Mouse (Mus musculus) brain, embryonic 14.5 days (tissue): ENCODE results near the gene Pbx2.

Experiments
- CTCF ChIP-seq: fragments of 200-500 bp; IDR thresholded peaks from 2 replicates; pipeline ENCODE4 v1.5.1; 2012; ENCODE audit warnings: inconsistent platforms, mild to moderate bottlenecking, moderate library complexity, borderline replicate concordance; ENCODE audit not compliant: insufficient read depth, insufficient read length; ENCODE audit errors: extremely low read depth
- POLR2A ChIP-seq: fragments of 200-500 bp; IDR thresholded peaks from 2 replicates; pipeline ENCODE4 v1.6.1; 2012; ENCODE audit warnings: mild to moderate bottlenecking, inconsistent platforms, borderline replicate concordance; ENCODE audit not compliant: poor library complexity, insufficient read depth, insufficient read length, severe bottlenecking; ENCODE audit errors: extremely low read depth

DNA sequence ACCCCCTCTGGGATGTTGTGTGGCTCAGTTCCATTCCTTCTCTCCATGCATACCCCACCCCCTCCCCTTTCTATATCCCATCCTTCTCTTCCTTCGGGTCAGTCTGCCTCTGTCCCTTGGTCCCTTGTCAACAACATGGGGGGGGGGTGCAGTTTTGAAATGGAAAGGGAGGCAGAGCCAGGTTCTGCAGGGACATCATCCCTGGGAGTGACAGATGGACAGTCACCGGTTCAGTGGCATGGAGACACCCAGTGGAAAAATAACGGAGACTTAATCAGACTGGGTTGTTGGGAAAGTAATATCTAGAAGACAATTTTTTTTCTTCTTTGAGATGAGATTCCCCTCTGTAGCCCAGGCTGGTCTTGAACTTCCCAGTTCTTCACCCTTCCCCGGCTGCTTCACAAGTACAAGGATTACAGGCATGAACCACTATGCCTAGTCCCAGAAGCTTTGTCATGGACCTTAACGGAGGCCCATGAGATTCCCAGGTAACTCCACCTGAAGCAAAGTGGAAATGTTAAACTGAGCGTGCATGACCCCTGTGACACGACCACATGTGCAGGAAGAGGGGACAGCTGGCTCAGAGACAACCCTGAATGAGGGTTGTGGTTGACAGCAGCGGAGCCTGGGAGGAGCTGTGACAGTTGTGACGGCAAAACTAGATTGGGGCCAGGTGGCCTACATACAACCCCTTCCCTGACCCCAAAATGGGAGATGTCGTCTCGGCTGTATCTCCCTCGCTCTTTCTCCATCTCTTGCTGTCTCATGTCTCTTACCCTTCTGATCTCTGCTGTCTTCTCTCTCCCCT is 38.9 kb downstream of the Pbx2 start:
- no peak for TF ChIP-seq POLR2A
- no peak for TF ChIP-seq CTCF
